Mouse (Mus musculus): Measurements from ENCODE around the gene Ppan.

GRCm38 (mm10) chr9:20886563-20886962 lies 1.4 kb upstream of the Ppan start:
- no peak for TF ChIP-seq CTCF (IDR thresholded peaks at IDR 0.05; ENCODE audit: borderline replicate concordance, extremely low read depth, insufficient read depth, insufficient read length)
- TF ChIP-seq POLR2A (IDR thresholded peaks at IDR 0.05; ENCODE audit: borderline replicate concordance, extremely low read depth, insufficient read depth, insufficient read length, poor library complexity, severe bottlenecking): no peak

All from brain, embryonic 14.5 days (tissue).